Mouse (Mus musculus) urinary bladder, postnatal 10 days (tissue): Measurements from ENCODE around the gene Saxo1.

Experiments
- DNase-seq: peaks from one replicate; pipeline ENCODE4 v3.0.0; 2022; ENCODE audit warnings: low spot score

Saxo1 gene

GRCm38 (mm10) chr4:86422586-86422985 lies 135.5 kb downstream of the Saxo1 start:
- DNase-seq = no peak

GRCm38 (mm10) chr4:86416401-86417025 lies 141.6 kb downstream of the Saxo1 start:
- no peak for DNase-seq

GRCm38 (mm10) chr4:86413388-86413787 lies 144.7 kb downstream of the Saxo1 start:
- no peak for DNase-seq

- DNase-seq = no peak
Measured at GRCm38 (mm10) chr4:86410946-86411345, 147.2 kb downstream of the Saxo1 start.

- DNase-seq = no peak
Measured at GRCm38 (mm10) chr4:86408421-86408820, 149.7 kb downstream of the Saxo1 start.

- no peak for DNase-seq
Measured at GRCm38 (mm10) chr4:86407200-86407527, 151.0 kb downstream of the Saxo1 start.

GRCm38 (mm10) chr4:86406501-86407199 lies 151.5 kb downstream of the Saxo1 start:
- DNase-seq = no peak

- DNase-seq = no peak
Measured at GRCm38 (mm10) chr4:86401116-86401515, 157.0 kb downstream of the Saxo1 start.

GRCm38 (mm10) chr4:86397470-86397869 lies 160.7 kb downstream of the Saxo1 start:
- no peak for DNase-seq

- DNase-seq = no peak
Measured at GRCm38 (mm10) chr4:86396672-86397288, 161.3 kb downstream of the Saxo1 start.

GRCm38 (mm10) chr4:86395636-86396035 lies 162.5 kb downstream of the Saxo1 start:
- DNase-seq = no peak
